ENCODE assay signal across 8 mouse cellular contexts in the genomic region with DNA sequence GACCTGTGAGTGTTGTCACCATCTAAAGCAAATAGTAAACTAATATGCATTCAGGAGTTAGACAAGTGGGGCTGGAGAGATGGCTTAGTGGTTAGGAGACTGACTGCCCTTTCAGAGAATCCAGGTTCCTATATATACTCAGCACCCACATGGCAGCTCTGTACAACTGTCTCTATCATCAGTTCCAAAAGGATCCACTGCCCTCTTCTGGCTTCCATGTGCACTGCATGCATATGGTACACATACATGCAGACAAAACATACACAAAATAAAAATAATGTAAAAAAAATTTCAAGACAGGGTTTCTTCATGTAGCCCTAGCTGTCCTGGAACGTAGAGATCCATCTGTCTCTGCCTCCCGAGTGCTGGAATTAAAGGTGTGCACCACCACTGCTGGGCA. TPM values are rescaled to one million over a fixed set of nuclear protein-coding genes. Genes with fewer than 3 reads are reported as not detected.
DNase-seq lines count a peak whose midpoint lies in the region; ATAC-seq and TF ChIP-seq lines count a peak whose summit lies in the region.

No protein-coding gene starts in this region.

- H3K4me1 ChIP-seq in hindbrain, embryonic 10.5 days (replicated peaks): no peaks in the 10 kb centered on the region
- no peaks in the 10 kb centered on the region for H3K4me1 ChIP-seq in hindbrain, embryonic 14.5 days (replicated peaks; ENCODE audit: control insufficient read depth, insufficient read depth, low read length)
- no peaks in the 10 kb centered on the region for H3K4me1 ChIP-seq in MEL (ENCODE audit: control insufficient read depth in 1 of 2, insufficient read depth in 2 of 2, low read length in 2 of 2)

- TF ChIP-seq CTCF in MEL (IDR thresholded peaks at IDR 0.05 in 2 of 3, conservative IDR thresholded peaks at IDR 0.05 in 1 of 3; ENCODE audit: control insufficient read depth in 1 of 3, insufficient read depth in 1 of 3, low read depth in 2 of 3, low read length in 3 of 3, poor library complexity in 1 of 3, severe bottlenecking in 1 of 3): peak; percentile 43 to 69 (median 52)

- no peak for TF ChIP-seq EP300 in MEL (IDR thresholded peaks at IDR 0.05; ENCODE audit: low read depth in 1 of 2, low read length in 2 of 2)

- ATAC-seq in hindbrain, embryonic 14.5 days (ENCODE audit: low FRiP score): no peak

- no peak overlapping the region for H3K4me2 ChIP-seq in hindbrain, embryonic 14.5 days (replicated peaks)

- no peak overlapping the region for H3K9ac ChIP-seq in hindbrain, embryonic 14.5 days
- no peak overlapping the region for H3K9ac ChIP-seq in MEL (ENCODE audit: control insufficient read depth, low read depth, low read length, poor library complexity, severe bottlenecking)

- no peak overlapping the region for H3K4me3 ChIP-seq in hindbrain, embryonic 10.5 days
- no peak overlapping the region for H3K4me3 ChIP-seq in hindbrain, embryonic 14.5 days (replicated peaks; ENCODE audit: low read length)
- no peak overlapping the region for H3K4me3 ChIP-seq in MEL (ENCODE audit: control insufficient read depth in 1 of 2, insufficient read depth in 1 of 2, low read depth in 2 of 2, low read length in 2 of 2)

- DNase-seq in hindbrain, embryonic 10.5 days (ENCODE audit: low spot score): peak; percentile 9
- no peak for DNase-seq in hindbrain, embryonic 14.5 days (ENCODE audit: low spot score)
- DNase-seq in 416B (ENCODE audit: low read depth) (peak; percentile 69), MEL (ENCODE audit: low read depth, low spot score) (peak; percentile 70)
- peak; percentile 62 for DNase-seq in induced T-regulatory cell, adult 2 months (ENCODE audit: low read depth)
- peak; percentile 53 for DNase-seq in splenic B cell, adult 2 months (ENCODE audit: low read depth, low spot score)
- DNase-seq in layer of hippocampus, adult 8-10 months (ENCODE audit: low spot score in 2 of 2): no peak
- DNase-seq in ovary, postnatal 36 days (ENCODE audit: low spot score): no peak

- 97% methylated on average over 2 of the region's 2 CpGs for WGBS in hindbrain, embryonic 10.5 days
- 99% methylated on average over 2 of the region's 2 CpGs for WGBS in hindbrain, embryonic 14.5 days

- H3K36me3 ChIP-seq in hindbrain, embryonic 10.5 days: peaks cover 93% of the 10 kb centered on the region
- H3K36me3 ChIP-seq in hindbrain, embryonic 14.5 days (replicated peaks; ENCODE audit: control insufficient read depth, insufficient read depth): peaks cover 30% of the 10 kb centered on the region
- H3K36me3 ChIP-seq in MEL (ENCODE audit: control insufficient read depth in 1 of 2, insufficient read depth in 2 of 2, low read length in 2 of 2): peaks cover 0 to 16% of the 10 kb centered on the region in 2 experiments; a peak in 2 of 4 replicates
- H3K36me3 ChIP-seq in splenic B cell, adult 2 months (ENCODE audit: control insufficient read depth, insufficient read depth, low read length, poor library complexity, severe bottlenecking): peaks cover 4% of the 10 kb centered on the region; the same call in 1 of the 2 replicates

- peak; percentile 65 for TF ChIP-seq RAD21 in MEL (IDR thresholded peaks at IDR 0.05; ENCODE audit: low read depth, low read length)

- H3K79me2 ChIP-seq in MEL (ENCODE audit: control insufficient read depth, insufficient read depth, low read length, poor library complexity): peaks cover under 1% of the 10 kb centered on the region; the same call in 1 of the 2 replicates

- H3K9me3 ChIP-seq in hindbrain, embryonic 10.5 days: peaks cover 12% of the 10 kb centered on the region
- 0 out of 2 replicates have a peak, but pooled peaks cover 7% of the 10 kb centered on the region for H3K9me3 ChIP-seq in hindbrain, embryonic 14.5 days (ENCODE audit: control insufficient read depth, low read length)
- no peaks in the 10 kb centered on the region for H3K9me3 ChIP-seq in MEL (replicated peaks; ENCODE audit: insufficient read depth, low read length)

- no peaks in the 10 kb centered on the region for H3K27me3 ChIP-seq in hindbrain, embryonic 10.5 days (ENCODE audit: insufficient read depth, poor library complexity, severe bottlenecking)
- H3K27me3 ChIP-seq in hindbrain, embryonic 14.5 days (ENCODE audit: control insufficient read depth, insufficient read depth, low read length): no peaks in the 10 kb centered on the region
- no peaks in the 10 kb centered on the region for H3K27me3 ChIP-seq in MEL (ENCODE audit: control insufficient read depth in 1 of 2, insufficient read depth in 2 of 2, low read length in 2 of 2)
- H3K27me3 ChIP-seq in splenic B cell, adult 2 months (ENCODE audit: control insufficient read depth, insufficient read depth, low read length, poor library complexity, severe bottlenecking): no peaks in the 10 kb centered on the region

- H3K27ac ChIP-seq in hindbrain, embryonic 10.5 days: no peak overlapping the region
- H3K27ac ChIP-seq in hindbrain, embryonic 14.5 days: no peak overlapping the region
- H3K27ac ChIP-seq in MEL (ENCODE audit: control insufficient read depth, low read depth, low read length): no peak overlapping the region

- TF ChIP-seq POLR2A in MEL (IDR thresholded peaks at IDR 0.05; ENCODE audit: control insufficient read depth in 1 of 2, insufficient read depth in 1 of 2, low read depth in 1 of 2, low read length in 2 of 2, poor library complexity in 1 of 2): no peak

TF ChIP-seq in MEL, 35 proteins besides CTCF, POLR2A, EP300 and RAD21:
- TF ChIP-seq GABPA (IDR thresholded peaks at IDR 0.05; ENCODE audit: low read depth, low read length) (no peak), NELFE (IDR thresholded peaks at IDR 0.05; ENCODE audit: low read depth, low read length) (no peak), SMC3 (IDR thresholded peaks at IDR 0.05; ENCODE audit: low read depth, low read length) (peak; percentile 57), MAX (IDR thresholded peaks at IDR 0.05; ENCODE audit: low read length) (peak; percentile 43; the same call in 1 of the 2 replicates), TCF12 (IDR thresholded peaks at IDR 0.05; ENCODE audit: low read depth, low read length) (no peak), ZNF384 (IDR thresholded peaks at IDR 0.05; ENCODE audit: low read depth, low read length) (peak; percentile 33; the same call in 1 of the 2 replicates), KAT2A (conservative IDR thresholded peaks at IDR 0.05; ENCODE audit: low read depth, low read length) (no peak), MYB (IDR thresholded peaks at IDR 0.05; ENCODE audit: low read depth, low read length) (no peak), MYC (IDR thresholded peaks at IDR 0.05; ENCODE audit: low read depth, low read length) (peak; percentile 79; the same call in 1 of the 2 replicates)

RNA-seq across cellular contexts. Expression of a gene that starts 36.6 kb away (rescaled TPM):
- 31.9 and 34.8 TPM in 2 replicates for polyA plus RNA-seq in hindbrain, embryonic 10.5 days (2016; fragmentation: Nextera tagmentation; extraction: Ambion mirVana)
- polyA plus RNA-seq in hindbrain, embryonic 14.5 days (2014; fragmentation: Nextera tagmentation; extraction: Ambion mirVana): 40.1 and 45.0 TPM in 2 replicates
- 16.6 and 16.9 TPM in 2 replicates for total RNA-seq in MEL (2012; rRNA removed)
- polyA plus RNA-seq in MEL (2012; ENCODE audit: insufficient read depth in 1 of 2, insufficient read length in 2 of 2, low read depth in 1 of 2, low replicate concordance in 2 of 2, missing spikeins in 1 of 2): 10 to 100 TPM; 29.9 to 41.8 TPM
- 100 to 1,000 TPM; 109 to 145 (median 122) TPM for total RNA-seq in layer of hippocampus, adult 8-10 months (2022)

Comparison
In these comparisons a context has a peak if more than half of its experiments do, and no peak if none do; other contexts are left out.
1. DNase-seq: peak in hindbrain, embryonic 10.5 days (single experiment), 416B (single experiment), MEL (single experiment), induced T-regulatory cell, adult 2 months (single experiment) and splenic B cell, adult 2 months (single experiment); none in hindbrain, embryonic 14.5 days (single experiment), layer of hippocampus, adult 8-10 months (0 of 2) and ovary, postnatal 36 days (single experiment).